Mouse (Mus musculus) CH12.LX (cell line): ENCODE results near the gene Timp3. TPM values are rescaled to one million over a fixed set of nuclear protein-coding genes. Genes with fewer than 3 reads are reported as not detected.

ENCODE experiments used
- DNase-seq: peaks from one replicate; pipeline ENCODE4 v3.0.0-alpha.2; 2013; ENCODE audit errors: extremely low read depth
- H3K27ac ChIP-seq: 2 replicates; pipeline ENCODE4 v1.5.1; 2012; ENCODE audit warnings: low read depth, mild to moderate bottlenecking, control low read depth, moderate library complexity; ENCODE audit not compliant: insufficient read depth
- H3K27me3 ChIP-seq: replicated peaks from 2 replicates; pipeline ENCODE3; 2012; ENCODE audit warnings: inconsistent platforms
- H3K36me3 ChIP-seq, 2 experiments: replicated peaks in 1 of 2; 2 replicates each; pipeline versions ENCODE3 to v1.6.1; 2012; ENCODE audit warnings: inconsistent platforms in 1 of 2, low read length in 1 of 2, mild to moderate bottlenecking in 1 of 2, mixed read lengths in 1 of 2, moderate library complexity in 1 of 2; ENCODE audit not compliant: control insufficient read depth in 1 of 2, insufficient read depth in 1 of 2
- H3K4me1 ChIP-seq, 2 experiments: 2 replicates each; pipeline ENCODE4 v1.6.1; 2012; ENCODE audit warnings: inconsistent platforms in 1 of 2, moderate library complexity in 1 of 2; ENCODE audit not compliant: insufficient read depth in 2 of 2, control insufficient read depth in 1 of 2
- H3K4me2 ChIP-seq: 2 replicates; pipeline ENCODE4 v1.6.1; 2012; ENCODE audit warnings: low read depth, mild to moderate bottlenecking, control low read depth; ENCODE audit not compliant: poor library complexity, insufficient read depth, severe bottlenecking
- H3K4me3 ChIP-seq, 3 experiments: fragments of 150-350 bp in 1 of 3; sonication (generic) in 1 of 3; replicated peaks in 1 of 3; 2 replicates each; pipeline versions ENCODE3 to v1.5.1; 2011 to 2012; ENCODE audit warnings: low read depth in 2 of 3, low read length in 2 of 3, mild to moderate bottlenecking in 2 of 3, moderate library complexity in 2 of 3, control low read depth in 1 of 3, improper control_type of control experiment in 1 of 3, inconsistent platforms in 1 of 3, mixed read lengths in 1 of 3; ENCODE audit not compliant: poor library complexity in 1 of 3
- H3K79me2 ChIP-seq: replicated peaks from 2 replicates; pipeline ENCODE4 v1.6.1; 2012; ENCODE audit warnings: mild to moderate bottlenecking, moderate library complexity; ENCODE audit not compliant: control insufficient read depth, poor library complexity, insufficient read depth, severe bottlenecking; ENCODE audit errors: extremely low read depth
- H3K9ac ChIP-seq: 2 replicates; pipeline ENCODE4 v1.6.1; 2012; ENCODE audit warnings: low read depth, mild to moderate bottlenecking, control low read depth, moderate library complexity; ENCODE audit not compliant: insufficient read depth
- H3K9me3 ChIP-seq: replicated peaks from 2 replicates; pipeline ENCODE3; 2012; ENCODE audit warnings: low read length, inconsistent platforms, mixed read lengths
- BHLHE40 ChIP-seq: IDR thresholded peaks from 2 replicates; pipeline ENCODE4 v1.6.1; 2011; ENCODE audit warnings: mild to moderate bottlenecking, low read depth, low read length, improper control_type of control experiment
- CHD1 ChIP-seq: IDR thresholded peaks from 2 replicates; pipeline ENCODE4 v1.6.1; 2012; ENCODE audit warnings: low read depth, low read length, improper control_type of control experiment, inconsistent platforms
- CHD2 ChIP-seq: IDR thresholded peaks from 2 replicates; pipeline ENCODE4 v1.6.1; 2011; ENCODE audit warnings: low read length, improper control_type of control experiment
- CTCF ChIP-seq, 2 experiments: IDR thresholded peaks in 1 of 2; conservative IDR thresholded peaks in 1 of 2; 2 replicates each; pipeline ENCODE4 v1.5.1; 2011 to 2012; ENCODE audit warnings: low read depth in 2 of 2, low read length in 2 of 2, improper control_type of control experiment in 1 of 2, inconsistent platforms in 1 of 2, mild to moderate bottlenecking in 1 of 2, moderate library complexity in 1 of 2
- E2F4 ChIP-seq: IDR thresholded peaks from 2 replicates; pipeline ENCODE4 v1.6.1; 2011; ENCODE audit warnings: low read depth, low read length, improper control_type of control experiment; ENCODE audit not compliant: insufficient replicate concordance
- EP300 ChIP-seq: IDR thresholded peaks from 2 replicates; pipeline ENCODE4 v1.6.1; 2011; ENCODE audit warnings: low read length, improper control_type of control experiment
- ETS1 ChIP-seq: conservative IDR thresholded peaks from 2 replicates; pipeline ENCODE4 v1.6.1; 2012; ENCODE audit warnings: low read depth, mild to moderate bottlenecking, inconsistent platforms, low read length, improper control_type of control experiment, moderate library complexity
- GABPA ChIP-seq: IDR thresholded peaks from 2 replicates; pipeline ENCODE4 v1.6.1; 2012; ENCODE audit warnings: low read depth, low read length, improper control_type of control experiment, inconsistent platforms; ENCODE audit not compliant: insufficient replicate concordance
- IRF4 ChIP-seq: IDR thresholded peaks from 2 replicates; pipeline ENCODE4 v1.6.1; 2014; ENCODE audit warnings: low read depth, mild to moderate bottlenecking, inconsistent platforms, low read length, improper control_type of control experiment
- JUND ChIP-seq: conservative IDR thresholded peaks from 2 replicates; pipeline ENCODE4 v1.6.1; 2011; ENCODE audit warnings: low read depth, low read length, improper control_type of control experiment
- KAT2A ChIP-seq: IDR thresholded peaks from 2 replicates; pipeline ENCODE4 v1.6.1; 2012; ENCODE audit warnings: low read length, improper control_type of control experiment, inconsistent platforms; ENCODE audit not compliant: insufficient replicate concordance
- MAX ChIP-seq: IDR thresholded peaks from 2 replicates; pipeline ENCODE4 v1.6.1; 2011; ENCODE audit warnings: low read length, improper control_type of control experiment
- MXI1 ChIP-seq: IDR thresholded peaks from 2 replicates; pipeline ENCODE4 v1.6.1; 2011; ENCODE audit warnings: mild to moderate bottlenecking, low read depth, low read length, improper control_type of control experiment
- NELFE ChIP-seq: IDR thresholded peaks from 2 replicates; pipeline ENCODE4 v1.6.1; 2011; ENCODE audit warnings: low read depth, low read length, improper control_type of control experiment
- PAX5 ChIP-seq: IDR thresholded peaks from 2 replicates; pipeline ENCODE4 v1.6.1; 2012; ENCODE audit warnings: low read length, inconsistent platforms, mixed read lengths
- POLR2AphosphoS2 ChIP-seq: IDR thresholded peaks from 2 replicates; pipeline ENCODE4 v1.6.1; 2011; ENCODE audit warnings: low read depth, low read length, improper control_type of control experiment
- SIN3A ChIP-seq: IDR thresholded peaks from 2 replicates; pipeline ENCODE4 v1.6.1; 2012; ENCODE audit warnings: low read length, improper control_type of control experiment, inconsistent platforms
- TBP ChIP-seq: conservative IDR thresholded peaks from 2 replicates; pipeline ENCODE4 v1.6.1; 2011; ENCODE audit warnings: low read depth, low read length, improper control_type of control experiment
- UBTF ChIP-seq: IDR thresholded peaks from 2 replicates; pipeline ENCODE4 v1.6.1; 2012; ENCODE audit warnings: low read depth, mild to moderate bottlenecking, inconsistent platforms, low read length, improper control_type of control experiment, moderate library complexity
- USF1 ChIP-seq: IDR thresholded peaks from 2 replicates; pipeline ENCODE4 v1.6.1; 2014; ENCODE audit warnings: low read depth, mild to moderate bottlenecking, inconsistent platforms, low read length, improper control_type of control experiment
- dilution Hi-C: fragments of 300-500 bp; cut with MboI; formaldehyde crosslinking; loops from 2 replicates; pipeline ENCODE4 v1.14.3; 2020; ENCODE audit warnings: low sequenced_read_pairs; ENCODE audit not compliant: extremely low pct_unique_long_range_greater_than_20kb, extremely low pct_ligation_motif_present
- in situ Hi-C: fragments of 300-500 bp; cut with MboI; formaldehyde crosslinking; loops from 3 replicates; pipeline ENCODE4 v1.14.3; 2019; ENCODE audit warnings: low sequenced_read_pairs, low pct_ligation_motif_present, low pct_unique_long_range_greater_than_20kb, mixed read lengths
- polyA plus RNA-seq: library from polyadenylated mRNA; unstranded; fragments of >175 nt; gene quantifications from 2 replicates; pipeline ENCODE4 v1.2.1, GENCODE M21; 2012; ENCODE audit warnings: low read depth; ENCODE audit not compliant: insufficient read length
- total RNA-seq, 2 experiments: library from RNA; depleted of rRNA; stranded (reverse); fragments of 300-350 nt in 1 of 2; fragments of >200 nt in 1 of 2; gene quantifications; 2 replicates each; pipeline ENCODE4 v1.2.3; 2012 to 2014

Gene Timp3
- total and polyA plus RNA-seq, 3 experiments, result 0.09 to 0.17 TPM; not detected in 1

- no peaks in the 10 kb centered on the region for H3K27me3 ChIP-seq
- H3K9ac ChIP-seq, result no peak overlapping the region
- TF ChIP-seq JUND (no peak), CTCF (conservative IDR thresholded peaks at IDR 0.05 in 1 of 2, IDR thresholded peaks at IDR 0.05 in 1 of 2; ENCODE audit: low read depth in 2 of 2, low read length in 2 of 2) (peak in 1 of 2 experiments; percentile 23; a peak in 1 of 4 replicates), IRF4 (no peak)
- H3K4me2 ChIP-seq, result no peak overlapping the region
- dilution Hi-C loops, result no loop called here
- H3K4me1 ChIP-seq, result no peaks in the 10 kb centered on the region
- no peaks in the 10 kb centered on the region for H3K79me2 ChIP-seq
- no peak overlapping the region for H3K4me3 ChIP-seq
- in situ Hi-C loops, result loop anchor here (10.0 kb wide), 1 partner anchor 239 kb away; no protein-coding TSS in a partner anchor
- H3K36me3 ChIP-seq, result peaks cover 0 to 5% of the 10 kb centered on the region in 2 experiments
- no peak for DNase-seq
- no peak overlapping the region for H3K27ac ChIP-seq
- no peaks in the 10 kb centered on the region for H3K9me3 ChIP-seq
These were observed 6.3 kb upstream of the Timp3 start for GRCm38 (mm10) chr10:86293880-86294279.

GRCm38 (mm10) chr10:86294599-86295365, 5.4 kb upstream of the Timp3 start:
- in situ Hi-C loops, result loop anchor here (5.0 to 10.0 kb wide), 2 partner anchors 240 to 322 kb away; no protein-coding TSS in a partner anchor
- dilution Hi-C loops, result no loop called here

GRCm38 (mm10) chr10:86295454-86296098, 4.6 kb upstream of the Timp3 start:
- no peak for DNase-seq
- Histone ChIP-seq H3K9me3 (no peaks in the 10 kb centered on the region), H3K27me3 (no peaks in the 10 kb centered on the region), H3K9ac (no peak overlapping the region), H3K4me2 (no peak overlapping the region), H3K36me3 (peaks cover 0 to 7% of the 10 kb centered on the region in 2 experiments), H3K27ac (no peak overlapping the region), H3K4me1 (no peaks in the 10 kb centered on the region), H3K4me3 (no peak overlapping the region), H3K79me2 (no peaks in the 10 kb centered on the region)
- dilution Hi-C loops (no loop called here), in situ Hi-C loops (loop anchor here (5.0 to 10.0 kb wide), 2 partner anchors 241 to 323 kb away; no protein-coding TSS in a partner anchor)
- TF ChIP-seq ETS1 (no peak), MAX (no peak), TBP (no peak), PAX5 (no peak), NELFE (no peak), UBTF (no peak), CHD1 (no peak), GABPA (no peak), EP300 (no peak), BHLHE40 (no peak), MXI1 (no peak), USF1 (no peak), CHD2 (no peak), CTCF (conservative IDR thresholded peaks at IDR 0.05 in 1 of 2, IDR thresholded peaks at IDR 0.05 in 1 of 2; ENCODE audit: low read depth in 2 of 2, low read length in 2 of 2) (no peak), KAT2A (no peak)

More at GRCm38 (mm10) chr10:86294599-86295365, 5.4 kb upstream of the Timp3 start:
- no peak for TF ChIP-seq E2F4
- no peak for TF ChIP-seq POLR2AphosphoS2
- TF ChIP-seq CHD1, result no peak
- TF ChIP-seq SIN3A, result no peak
- TF ChIP-seq MAX, result no peak
- TF ChIP-seq, all 38 proteins: peak for 0
- no peak overlapping the region for H3K4me3 ChIP-seq
- peaks cover 0 to 5% of the 10 kb centered on the region in 2 experiments for H3K36me3 ChIP-seq
- H3K9me3 ChIP-seq, result no peaks in the 10 kb centered on the region
- H3K79me2 ChIP-seq, result no peaks in the 10 kb centered on the region
- no peak overlapping the region for H3K9ac ChIP-seq
- no peak overlapping the region for H3K4me2 ChIP-seq
- DNase-seq, result no peak
- H3K4me1 ChIP-seq, result no peaks in the 10 kb centered on the region
- H3K27me3 ChIP-seq, result no peaks in the 10 kb centered on the region
- no peak overlapping the region for H3K27ac ChIP-seq
